Mouse (Mus musculus) cortical plate, adult 2 months (tissue): ENCODE results near the gene Rxfp3.

Experiments
- CTCF ChIP-seq: fragments of 200-500 bp; IDR thresholded peaks from 2 replicates; pipeline ENCODE4 v1.5.1; 2011; ENCODE audit warnings: mild to moderate bottlenecking, control low read depth, low read length; ENCODE audit not compliant: insufficient read depth; ENCODE audit errors: extremely low read depth
- POLR2A ChIP-seq: fragments of 200-500 bp; IDR thresholded peaks from 2 replicates; pipeline ENCODE4 v1.6.1; 2011; ENCODE audit warnings: mild to moderate bottlenecking, low read length, control low read depth; ENCODE audit not compliant: insufficient read depth; ENCODE audit errors: extremely low read depth

GRCm38 (mm10) chr15:11067891-11068290 lies 30.1 kb upstream of the Rxfp3 start:
- TF ChIP-seq POLR2A, result no peak
- no peak for TF ChIP-seq CTCF
